Mouse (Mus musculus): Measurements from ENCODE around the gene Kdelr2. TPM values are rescaled to one million over a fixed set of nuclear protein-coding genes. Genes with fewer than 3 reads are reported as not detected.
A peak's percentile ranks its signal among the peaks of the same experiment; 100 is the strongest.

The Kdelr2 gene
- polyA plus RNA-seq, 1 experiment from 2014 or later = 315 TPM

GRCm38 (mm10) chr5:143469628-143470027 is 66.0 kb downstream of the Kdelr2 start:
- Histone ChIP-seq H3K27me3 (ENCODE audit: control insufficient read depth, insufficient read depth, low read length) (no peaks in the 10 kb centered on the region), H3K4me3 (ENCODE audit: low read depth, low read length) (no peak overlapping the region), H3K9ac (ENCODE audit: low read length) (no peak overlapping the region), H3K4me2 (replicated peaks; ENCODE audit: low read depth) (no peak overlapping the region), H3K9me3 (ENCODE audit: control insufficient read depth, low read length) (no peaks in the 10 kb centered on the region), H3K36me3 (ENCODE audit: control insufficient read depth, insufficient read depth, low read length) (0 out of 2 replicates have a peak, but pooled peaks cover 2% of the 10 kb centered on the region), H3K27ac (replicated peaks) (no peak overlapping the region), H3K4me1 (replicated peaks; ENCODE audit: control insufficient read depth, insufficient read depth) (no peaks in the 10 kb centered on the region)
- ATAC-seq (ENCODE audit: low FRiP score, low TSS enrichment) (no peak), DNase-seq (ENCODE audit: low spot score) (peak; percentile 7)
- TF ChIP-seq EP300 (optimal IDR thresholded peaks at IDR 0.05) (no peak), CTCF (IDR thresholded peaks at IDR 0.05; ENCODE audit: low read depth) (no peak)
- 94% methylated on average over 8 of the region's 8 CpGs for WGBS

DNA sequence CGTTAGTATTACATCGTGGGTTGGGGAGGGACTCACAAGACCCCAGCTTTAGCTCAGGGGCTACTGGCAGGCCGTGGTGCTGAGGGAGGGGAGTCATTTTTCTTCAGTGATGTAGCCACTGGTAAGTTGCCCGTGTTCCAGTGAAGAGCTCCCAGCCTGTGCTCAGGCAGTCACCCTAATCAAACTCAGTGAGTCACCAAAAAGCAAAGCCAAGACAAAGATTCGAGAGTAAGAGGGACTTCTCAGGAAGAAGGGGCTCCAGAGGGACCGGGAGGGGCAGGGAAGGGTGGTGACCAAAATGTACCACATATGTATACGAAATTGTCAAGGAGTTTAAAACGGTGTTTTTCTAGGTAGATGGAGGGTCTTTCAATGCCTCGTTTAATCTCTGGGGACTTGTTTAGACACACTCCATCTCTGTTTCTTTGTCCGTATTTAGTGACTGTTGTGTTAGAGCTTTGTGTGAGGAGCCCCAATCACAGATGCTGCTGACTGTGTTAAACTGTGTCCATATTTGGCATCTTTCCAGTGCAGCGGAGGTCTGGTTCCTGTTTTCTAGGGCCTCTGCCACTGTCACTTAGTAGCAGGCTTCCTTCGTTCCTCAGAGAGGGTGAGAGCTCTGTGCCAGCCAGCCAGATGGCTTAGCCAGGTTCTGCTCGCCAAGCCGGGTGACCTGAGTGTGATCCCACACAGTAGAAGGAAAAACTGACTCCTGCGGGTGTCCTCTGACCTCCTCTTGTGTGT is 67.0 kb downstream of the Kdelr2 start:
- DNase-seq (ENCODE audit: low spot score) (peak; percentile 19), ATAC-seq (ENCODE audit: low FRiP score, low TSS enrichment) (0 out of 2 replicates have a peak, but pooled peaks have one; percentile 27)
- 0 out of 2 replicates have a peak, but pooled peaks cover 2% of the 10 kb centered on the region for H3K36me3 ChIP-seq (ENCODE audit: control insufficient read depth, insufficient read depth, low read length)
- no peak overlapping the region for H3K4me3 ChIP-seq (ENCODE audit: low read depth, low read length)
- no peaks in the 10 kb centered on the region for H3K9me3 ChIP-seq (ENCODE audit: control insufficient read depth, low read length)
- H3K27me3 ChIP-seq (ENCODE audit: control insufficient read depth, insufficient read depth, low read length) = no peaks in the 10 kb centered on the region
- TF ChIP-seq EP300 (optimal IDR thresholded peaks at IDR 0.05) (no peak), CTCF (IDR thresholded peaks at IDR 0.05; ENCODE audit: low read depth) (no peak)
- WGBS = 58% methylated on average over 15 of the region's 15 CpGs
- H3K4me2 ChIP-seq (replicated peaks; ENCODE audit: low read depth) = no peak overlapping the region
- no peaks in the 10 kb centered on the region for H3K4me1 ChIP-seq (replicated peaks; ENCODE audit: control insufficient read depth, insufficient read depth)
- H3K9ac ChIP-seq (ENCODE audit: low read length) = no peak overlapping the region
- H3K27ac ChIP-seq (replicated peaks) = peak overlapping the region; percentile 53; the same call in 1 of the 2 replicates

DNA sequence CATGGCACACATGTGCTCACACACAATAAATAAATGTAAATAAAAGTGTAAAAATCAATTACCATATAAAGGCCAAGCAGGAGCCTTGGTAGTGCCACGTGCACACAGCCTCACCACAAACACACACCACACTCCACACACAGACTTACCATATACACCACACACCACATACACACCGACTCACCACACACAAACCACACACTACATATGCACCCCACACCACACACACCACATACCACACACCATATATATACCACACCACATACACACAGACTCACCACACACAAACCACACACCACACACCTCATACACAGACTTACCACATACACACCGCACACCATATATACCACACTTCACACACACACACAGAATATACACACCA is 67.5 kb downstream of the Kdelr2 start:
- peak overlapping the region; percentile 53; the same call in 1 of the 2 replicates for H3K27ac ChIP-seq (replicated peaks)

More for the DNA sequence above, 67.5 kb downstream of the Kdelr2 start:
- 0 out of 2 replicates have a peak, but pooled peaks cover 2% of the 10 kb centered on the region for H3K36me3 ChIP-seq (ENCODE audit: control insufficient read depth, insufficient read depth, low read length)
- H3K4me2 ChIP-seq (replicated peaks; ENCODE audit: low read depth) = no peak overlapping the region
- H3K4me3 ChIP-seq (ENCODE audit: low read depth, low read length) = no peak overlapping the region
- ATAC-seq (ENCODE audit: low FRiP score, low TSS enrichment) = peak; percentile 30; the same call in 1 of the 2 replicates
- H3K9me3 ChIP-seq (ENCODE audit: control insufficient read depth, low read length) = no peaks in the 10 kb centered on the region
- 78% methylated on average over 3 of the region's 3 CpGs for WGBS
- no peak overlapping the region for H3K9ac ChIP-seq (ENCODE audit: low read length)
- H3K4me1 ChIP-seq (replicated peaks; ENCODE audit: control insufficient read depth, insufficient read depth) = no peaks in the 10 kb centered on the region
- peak; percentile 9 for DNase-seq (ENCODE audit: low spot score)
- TF ChIP-seq EP300 (optimal IDR thresholded peaks at IDR 0.05) (no peak), CTCF (IDR thresholded peaks at IDR 0.05; ENCODE audit: low read depth) (no peak)
- H3K27me3 ChIP-seq (ENCODE audit: control insufficient read depth, insufficient read depth, low read length) = no peaks in the 10 kb centered on the region

Other genes starting within 250 kb of the Kdelr2 start
- gene Rbak, start 223.1 kb upstream of the Kdelr2 start, polyA plus RNA-seq (2015; fragmentation: Nextera tagmentation; extraction: Ambion mirVana) = 4.2 and 5.2 TPM in 2 replicates
- gene Spdye4b, start 222.8 kb upstream of the Kdelr2 start, polyA plus RNA-seq (2015; fragmentation: Nextera tagmentation; extraction: Ambion mirVana) = not detected in 2 replicates
- 0.05 TPM in 1 of 2 replicates, not detected in the other for gene Spdye4a, start 176.9 kb upstream of the Kdelr2 start, polyA plus RNA-seq (2015; fragmentation: Nextera tagmentation; extraction: Ambion mirVana)
- gene Zfp12, start 168.7 kb upstream of the Kdelr2 start, polyA plus RNA-seq (2015; fragmentation: Nextera tagmentation; extraction: Ambion mirVana) = 4.2 and 4.5 TPM in 2 replicates
- gene Zfp316, start 133.8 kb upstream of the Kdelr2 start, polyA plus RNA-seq (2015; fragmentation: Nextera tagmentation; extraction: Ambion mirVana) = 1.4 and 1.7 TPM in 2 replicates
- gene Zfp853, start 110.2 kb upstream of the Kdelr2 start, polyA plus RNA-seq (2015; fragmentation: Nextera tagmentation; extraction: Ambion mirVana) = 0.06 TPM in 2 replicates
- gene E130309D02Rik, start 88.5 kb upstream of the Kdelr2 start, polyA plus RNA-seq (2015; fragmentation: Nextera tagmentation; extraction: Ambion mirVana) = 15.7 and 18.5 TPM in 2 replicates
- 62.6 and 65.2 TPM in 2 replicates for gene Zdhhc4, start 74.6 kb upstream of the Kdelr2 start, polyA plus RNA-seq (2015; fragmentation: Nextera tagmentation; extraction: Ambion mirVana)
- 0.86 and 1.4 TPM in 2 replicates for gene Grid2ip, start 46.5 kb upstream of the Kdelr2 start, polyA plus RNA-seq (2015; fragmentation: Nextera tagmentation; extraction: Ambion mirVana)
- gene Daglb, start 60.7 kb downstream of the Kdelr2 start, polyA plus RNA-seq (2015; fragmentation: Nextera tagmentation; extraction: Ambion mirVana) = 5.5 and 5.9 TPM in 2 replicates
- gene Rac1, start 124.2 kb downstream of the Kdelr2 start, polyA plus RNA-seq (2015; fragmentation: Nextera tagmentation; extraction: Ambion mirVana) = 345 and 377 TPM in 2 replicates
- 32.7 and 34.6 TPM in 2 replicates for gene Cyth3, start 218.6 kb downstream of the Kdelr2 start, polyA plus RNA-seq (2015; fragmentation: Nextera tagmentation; extraction: Ambion mirVana)